Mouse (Mus musculus) CD4-positive, CD25-positive, alpha-beta regulatory T cell, adult 2 months (primary cell): ENCODE data around the gene 1700037H04Rik.

Experiments
- DNase-seq: peaks from one replicate; pipeline ENCODE4 v3.0.0-alpha.2; 2012; ENCODE audit warnings: low read depth, low spot score

1700037H04Rik gene

DNA sequence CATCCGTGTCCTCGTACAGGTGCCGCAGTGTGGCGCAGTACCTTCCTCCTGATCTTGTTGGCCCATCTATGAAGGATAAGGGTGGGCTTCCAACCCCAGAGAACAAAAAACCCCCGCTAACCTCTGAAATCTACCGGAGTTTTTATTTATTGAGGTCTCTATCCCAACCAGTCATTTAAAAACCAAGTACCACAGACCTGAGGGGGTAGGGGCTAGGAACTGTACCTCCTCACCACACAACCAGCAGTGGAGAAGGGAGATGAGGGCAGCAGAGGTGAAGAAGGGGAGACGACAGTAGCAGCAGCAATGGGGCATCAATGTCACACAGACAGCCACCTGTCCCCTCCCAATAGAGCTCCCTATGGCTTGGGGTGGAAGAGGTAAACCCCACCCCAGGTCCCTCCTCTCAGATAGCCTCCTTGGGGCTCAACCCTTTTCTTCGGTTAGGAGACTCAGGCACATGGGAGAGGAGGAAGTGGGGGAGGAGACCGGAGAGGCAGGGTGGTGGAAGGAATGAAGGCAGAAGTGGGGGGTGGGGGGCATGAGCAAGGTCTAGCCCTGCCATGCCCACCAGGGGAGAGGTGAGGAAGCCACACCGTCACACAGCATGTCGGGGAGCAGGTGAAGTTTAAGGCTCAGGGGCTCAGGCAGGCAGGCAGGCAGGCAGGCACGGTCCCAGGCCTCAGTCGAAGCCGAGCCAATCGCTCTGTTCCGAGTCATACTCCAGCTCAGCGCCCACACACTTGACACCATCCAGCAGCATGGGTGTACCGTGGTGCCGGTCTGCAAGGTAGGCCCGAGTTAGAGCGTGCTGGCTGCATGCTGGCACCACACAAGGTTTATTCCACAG is 13.5 kb downstream of the 1700037H04Rik start:
- no peak for DNase-seq

DNA sequence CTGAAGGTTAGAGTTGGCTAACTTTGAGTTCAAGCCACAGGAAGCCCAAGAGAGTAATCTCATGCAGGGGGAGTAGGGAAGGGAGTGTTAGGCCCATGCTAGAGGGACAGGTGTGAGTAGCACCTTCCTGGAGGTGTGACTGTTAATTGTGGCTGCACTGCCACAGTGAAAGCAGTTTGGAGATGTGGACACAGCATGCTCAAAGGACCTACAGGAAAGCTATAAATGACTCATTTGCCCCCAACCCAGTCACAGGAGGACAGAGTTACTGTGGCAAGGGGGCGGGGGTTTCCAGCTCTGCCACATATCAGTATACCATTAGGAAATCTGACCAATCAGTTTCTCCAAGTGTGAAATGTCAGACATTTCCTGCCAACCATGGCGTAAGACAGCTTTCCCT is 14.3 kb downstream of the 1700037H04Rik start:
- DNase-seq, result no peak

- no peak for DNase-seq
These were observed 14.8 kb downstream of the 1700037H04Rik start for GRCm38 (mm10) chr2:131145121-131145520.

DNA sequence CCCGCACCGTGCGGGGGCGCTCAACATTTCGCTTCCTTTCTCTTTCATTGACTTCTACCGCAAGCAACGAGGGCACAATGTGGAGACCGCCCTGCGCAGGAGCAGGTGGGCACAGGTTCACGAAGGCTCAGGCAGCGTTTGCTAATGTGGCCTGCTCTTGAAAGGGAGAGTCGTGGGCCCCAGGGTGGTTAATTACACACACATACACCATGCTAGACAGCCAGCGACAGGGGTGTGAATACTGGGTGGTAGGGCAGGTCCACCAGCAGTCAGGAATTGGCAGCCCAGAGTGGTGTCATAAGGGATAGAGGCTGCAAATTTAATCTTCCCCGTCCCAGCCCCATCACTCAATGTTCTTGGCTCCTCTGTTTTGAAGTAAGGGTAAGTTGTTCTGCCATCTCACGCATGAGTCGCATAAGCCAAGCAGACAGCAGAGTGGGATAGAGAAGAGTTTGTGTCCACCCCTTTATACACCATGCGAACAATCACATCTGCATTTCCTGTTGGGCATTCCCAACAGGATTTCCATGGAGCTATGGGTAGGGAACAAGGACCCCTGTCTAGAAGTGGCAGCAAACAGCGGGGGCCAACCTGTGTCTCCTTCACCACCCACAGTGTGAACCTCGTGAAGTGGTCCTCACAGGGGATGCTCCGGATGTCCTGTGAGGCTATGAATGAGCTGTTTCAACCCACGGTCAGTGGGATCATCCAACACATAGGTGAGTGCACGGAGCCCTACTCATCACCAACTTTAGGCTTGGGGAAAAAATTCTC is 16.7 kb downstream of the 1700037H04Rik start:
- no peak for DNase-seq

- DNase-seq, result peak; percentile 67
These were observed 17.3 kb downstream of the 1700037H04Rik start for GRCm38 (mm10) chr2:131142592-131142991.

DNA sequence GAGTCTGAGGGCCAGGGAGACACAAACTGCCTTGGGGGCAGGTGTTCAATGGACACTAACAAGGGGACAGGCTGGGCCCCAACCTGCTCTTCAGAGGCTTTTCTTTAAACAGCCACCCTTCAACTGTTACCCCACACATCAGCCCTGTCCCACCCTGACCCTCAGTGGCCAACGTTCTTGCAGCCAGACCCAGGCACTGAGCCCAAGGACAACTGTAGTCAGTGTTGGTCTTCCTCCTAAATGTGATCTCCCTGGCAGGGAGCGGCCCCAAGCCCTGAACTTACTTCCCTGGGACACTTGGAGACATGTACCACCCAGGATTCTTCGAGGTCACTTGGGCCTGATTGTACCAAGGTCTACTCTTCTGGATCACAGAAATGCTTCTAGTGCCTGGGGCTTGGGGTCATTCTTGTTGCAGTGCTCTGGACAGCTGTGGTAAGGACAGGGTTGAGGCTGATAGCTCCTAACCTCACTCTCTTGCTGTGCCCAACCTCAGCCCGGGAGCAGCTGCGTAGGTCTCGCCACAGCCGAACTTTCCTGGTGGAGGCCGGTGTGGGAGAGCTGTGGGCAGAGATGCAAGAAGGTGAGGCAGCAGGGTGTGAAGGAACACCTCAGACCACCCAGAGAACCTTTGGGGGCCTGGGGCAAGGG is 18.4 kb downstream of the 1700037H04Rik start:
- no peak for DNase-seq

DNA sequence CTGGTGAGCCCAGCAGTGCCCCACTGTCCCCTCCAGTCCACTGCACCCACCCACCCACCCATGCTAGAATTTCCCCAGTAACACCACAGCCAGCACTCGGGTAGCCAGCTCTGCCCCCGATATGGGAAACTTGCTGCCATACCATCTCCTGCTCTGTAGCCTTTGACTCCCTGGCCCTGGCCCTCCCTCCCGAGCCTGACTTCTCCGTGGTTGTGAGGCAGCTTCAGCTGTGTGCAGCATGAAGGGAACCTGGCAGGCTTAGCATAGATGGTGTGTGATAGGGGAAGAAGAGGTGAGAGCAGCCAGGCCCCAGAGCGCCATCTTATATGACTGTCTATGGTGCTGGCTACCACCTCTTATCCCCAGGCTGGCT is 19.4 kb downstream of the 1700037H04Rik start:
- no peak for DNase-seq

DNA sequence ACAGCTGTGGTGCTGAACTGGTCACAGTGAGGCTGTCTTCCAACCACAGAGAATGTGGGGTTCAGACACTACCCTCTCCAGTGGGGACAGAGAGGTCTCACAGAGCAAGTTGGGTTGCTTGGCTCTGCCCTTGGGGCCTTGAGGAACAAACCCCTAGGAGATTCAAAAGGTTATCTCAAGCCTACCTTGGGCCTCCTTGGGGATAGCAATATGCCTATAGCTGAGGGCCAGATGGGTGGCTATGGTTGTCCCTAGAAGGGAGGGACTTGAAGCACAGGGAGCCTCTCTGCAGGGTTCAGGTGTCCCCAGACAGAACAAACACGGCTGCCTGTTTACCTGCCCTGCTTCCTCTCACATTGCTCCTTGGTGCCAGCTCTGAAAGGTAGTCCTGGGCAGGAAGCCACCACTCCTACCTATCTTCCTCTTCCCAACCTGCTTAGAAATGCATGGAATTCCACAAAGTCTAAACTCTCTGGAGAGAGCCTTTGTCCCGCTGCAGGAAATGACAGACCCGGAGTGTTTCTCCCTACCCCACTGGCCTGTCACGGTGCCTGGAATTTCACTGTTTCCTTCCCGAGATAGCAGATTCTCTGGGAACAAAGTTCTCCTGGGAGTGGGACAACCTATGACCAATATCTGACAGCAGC is 19.9 kb downstream of the 1700037H04Rik start:
- DNase-seq, result no peak

DNA sequence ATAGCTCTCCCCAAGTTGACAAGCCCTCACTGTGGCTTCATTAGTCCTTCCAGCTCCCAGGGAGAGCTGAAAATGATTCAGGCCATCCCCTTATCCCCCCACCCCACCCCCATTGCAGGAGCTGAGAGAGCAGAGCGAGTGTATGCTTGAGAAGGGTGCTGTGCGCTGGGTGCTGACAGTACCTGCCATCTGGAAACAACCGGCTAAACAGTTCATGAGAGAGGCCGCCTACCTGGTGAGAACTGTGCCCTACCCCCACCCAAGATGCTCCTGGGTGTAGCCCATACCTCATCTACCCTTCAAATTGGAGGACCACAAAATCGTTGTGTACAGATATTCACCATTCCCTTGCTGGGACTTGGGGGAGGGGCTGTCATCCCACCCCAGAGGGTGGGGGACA is 20.6 kb downstream of the 1700037H04Rik start:
- no peak for DNase-seq

DNA sequence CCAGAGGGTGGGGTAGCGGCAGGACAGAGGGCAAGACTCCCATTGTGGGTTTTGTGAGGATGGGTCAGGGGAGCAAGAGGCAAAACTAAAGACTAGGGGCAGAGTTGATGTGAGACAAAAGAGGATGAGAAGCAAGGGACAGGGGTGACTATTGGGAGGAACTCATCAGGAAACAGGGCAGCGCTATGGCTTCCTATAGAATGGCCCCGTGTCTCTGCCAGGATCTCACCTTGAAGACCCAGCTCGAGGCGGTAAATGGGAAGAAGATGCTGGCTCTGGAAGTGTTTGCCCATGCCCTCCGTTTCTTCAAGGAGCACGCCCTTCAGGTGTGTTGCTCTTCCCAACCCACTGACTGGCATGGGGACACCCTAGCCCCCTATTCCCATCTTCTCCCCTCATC is 21.1 kb downstream of the 1700037H04Rik start:
- DNase-seq, result no peak

GRCm38 (mm10) chr2:131138296-131138695 is 21.6 kb downstream of the 1700037H04Rik start:
- no peak for DNase-seq

DNA sequence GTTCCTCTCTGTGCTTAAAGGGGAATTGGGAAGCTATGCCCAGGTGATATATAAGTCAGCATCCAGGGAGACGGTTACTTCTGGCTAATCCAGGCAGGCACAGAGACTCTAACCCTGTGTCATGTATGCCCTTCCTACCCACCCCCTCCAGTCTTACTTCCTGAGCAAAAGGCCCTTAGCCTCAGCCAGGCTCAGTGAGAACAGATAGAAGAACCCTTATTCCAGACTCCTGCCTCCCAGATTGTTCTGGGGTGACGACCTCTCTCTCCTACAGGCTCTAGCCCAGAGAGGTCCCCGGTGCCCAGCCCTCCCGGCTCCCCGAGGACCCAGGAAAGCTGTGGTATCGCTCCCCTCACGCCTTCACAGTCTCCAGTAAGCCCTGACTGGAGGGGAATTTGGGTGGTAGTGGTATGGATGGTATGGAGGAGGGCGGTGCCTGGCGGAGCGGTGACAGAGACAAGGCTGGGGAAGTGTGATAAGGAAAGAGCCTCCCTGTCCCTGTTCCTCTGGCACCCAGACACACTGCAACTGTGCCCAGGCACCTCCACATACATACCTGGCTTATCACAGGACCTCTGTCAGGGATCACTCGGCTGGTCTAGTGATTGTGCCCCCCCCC is 24.3 kb downstream of the 1700037H04Rik start:
- DNase-seq, result no peak

GRCm38 (mm10) chr2:131134826-131135400 is 25.0 kb downstream of the 1700037H04Rik start:
- no peak for DNase-seq

- no peak for DNase-seq
These were observed 25.5 kb downstream of the 1700037H04Rik start for GRCm38 (mm10) chr2:131134381-131134780.

- no peak for DNase-seq
These were observed 26.8 kb downstream of the 1700037H04Rik start, which contains the start of gene Gm11037 for GRCm38 (mm10) chr2:131132930-131133547. Gm11037 (plus strand) TSS chr2:131133497.

DNA sequence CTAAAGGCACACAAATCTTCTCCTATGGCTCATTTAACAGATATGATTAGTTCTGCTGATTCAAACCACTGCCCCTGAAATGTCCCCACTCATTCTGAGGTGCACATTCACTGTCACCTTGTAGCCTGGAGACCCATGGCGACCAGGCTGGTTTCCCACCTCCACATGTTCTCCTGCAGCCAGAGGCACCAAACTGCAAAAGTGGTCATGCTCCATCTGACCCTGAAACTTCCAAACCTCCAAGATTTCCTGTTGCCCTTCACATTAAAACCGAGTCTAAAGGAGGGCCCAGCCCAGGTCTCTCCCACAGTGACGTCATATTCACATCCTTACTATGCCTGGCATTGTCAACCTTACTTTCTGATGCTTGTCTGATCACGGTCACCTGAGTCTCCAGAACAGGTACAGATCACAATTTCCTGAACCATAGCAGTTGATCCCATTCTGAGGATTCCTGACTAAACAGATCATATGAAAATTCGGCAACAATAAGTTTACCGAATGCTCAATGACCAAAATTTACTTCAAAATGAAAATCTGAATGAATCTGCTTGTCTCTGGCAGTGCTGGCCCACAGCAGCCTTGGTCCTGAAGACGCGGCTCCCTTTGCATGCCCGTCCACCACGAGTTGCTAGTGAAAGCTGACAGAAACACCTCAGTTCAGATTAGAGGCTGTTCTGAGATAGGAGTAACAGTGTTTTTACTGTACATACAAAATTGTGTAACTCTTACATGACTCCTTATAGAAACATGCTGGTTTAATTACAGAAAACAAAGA is 27.6 kb downstream of the 1700037H04Rik start:
- no peak for DNase-seq

DNA sequence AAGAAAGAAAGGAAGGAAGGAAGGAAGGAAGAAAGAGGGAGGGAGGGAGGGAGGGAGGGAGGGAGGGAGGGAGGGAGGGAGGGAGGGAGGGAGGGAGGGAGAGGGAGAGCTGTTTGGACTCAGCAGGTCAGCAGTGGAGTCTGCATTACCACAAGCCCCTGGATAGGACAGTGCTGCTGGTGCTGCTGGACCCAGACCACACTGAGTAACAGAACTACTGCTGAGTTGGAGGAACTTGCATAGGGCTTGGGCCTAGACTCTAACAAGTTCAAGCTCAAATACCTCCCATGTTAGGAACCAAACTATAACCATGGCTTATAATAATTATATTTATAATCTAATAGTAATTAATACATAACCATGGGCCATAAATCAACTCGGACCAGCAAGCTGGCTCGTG is 29.0 kb downstream of the 1700037H04Rik start:
- DNase-seq, result no peak

- no peak for DNase-seq
These were observed 30.0 kb downstream of the 1700037H04Rik start for GRCm38 (mm10) chr2:131129836-131130235.

DNA sequence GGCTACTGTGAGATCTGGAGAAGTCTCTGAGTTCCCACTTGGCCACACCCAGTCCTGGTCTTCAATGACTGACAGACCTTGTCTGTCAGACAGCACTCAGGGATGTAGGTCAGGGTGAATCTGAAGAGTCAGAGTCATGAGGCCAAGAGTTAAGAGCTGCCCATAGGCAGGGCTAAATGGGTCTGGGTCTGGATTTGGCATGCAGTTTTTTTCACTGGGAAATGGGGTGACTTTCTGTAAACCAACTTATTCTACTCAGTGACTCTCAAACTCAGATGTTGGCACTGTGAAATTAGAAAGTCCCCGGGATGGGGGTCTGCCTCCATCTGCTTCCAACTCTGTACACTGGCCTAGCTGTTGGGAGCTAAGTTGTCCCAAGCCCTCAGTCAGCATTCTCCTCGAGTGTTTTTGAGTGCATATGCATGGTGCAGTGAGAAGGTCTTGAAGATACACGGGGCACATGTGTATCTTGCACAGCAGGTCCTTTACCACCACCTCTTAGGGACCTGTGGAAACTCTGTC is 31.2 kb downstream of the 1700037H04Rik start:
- no peak for DNase-seq
